8 mouse cellular contexts compared by ENCODE assay signal in genomic region chr8:4677265-4678217, GRCm38 (mm10).
DNase-seq lines count a peak whose midpoint lies in the region; ATAC-seq and TF ChIP-seq lines count a peak whose summit lies in the region.

No protein-coding gene starts in this region.

- H3K4me1 ChIP-seq in heart, embryonic 12.5 days (replicated peaks), result no peaks in the 10 kb centered on the region
- no peaks in the 10 kb centered on the region for H3K4me1 ChIP-seq in kidney, postnatal 0 days (replicated peaks; ENCODE audit: insufficient read depth, low read length)
- H3K4me1 ChIP-seq in liver, embryonic 11.5 days (replicated peaks; ENCODE audit: control insufficient read depth, insufficient read depth, low read length), result no peaks in the 10 kb centered on the region; the same call in 1 of the 2 replicates
- H3K4me1 ChIP-seq in stomach, embryonic 14.5 days (ENCODE audit: control insufficient read depth, insufficient read depth, low read length), result no peaks in the 10 kb centered on the region

- H3K9me3 ChIP-seq in heart, embryonic 12.5 days (replicated peaks), result peaks cover 18% of the 10 kb centered on the region
- H3K9me3 ChIP-seq in kidney, postnatal 0 days (replicated peaks; ENCODE audit: low read length), result no peaks in the 10 kb centered on the region
- peaks cover 9% of the 10 kb centered on the region for H3K9me3 ChIP-seq in liver, embryonic 11.5 days (ENCODE audit: control insufficient read depth, low read length)
- no peaks in the 10 kb centered on the region for H3K9me3 ChIP-seq in stomach, embryonic 14.5 days (ENCODE audit: control insufficient read depth, low read depth, low read length)

- DNase-seq in CD4-positive helper T cell, adult 2 months (ENCODE audit: low read depth, low spot score), result peak; percentile 99
- DNase-seq in brain, embryonic 18.5 days (ENCODE audit: low read depth, low spot score), result peak; percentile 99
- DNase-seq in kidney, postnatal 0 days (ENCODE audit: low spot score), result peak; percentile 100
- peak; percentile 98 for DNase-seq in liver, embryonic 11.5 days (ENCODE audit: low spot score)
- DNase-seq in naive thymus-derived CD4-positive, alpha-beta T cell, adult 2 months (ENCODE audit: low read depth), result peak; percentile 98

- H3K27me3 ChIP-seq in heart, embryonic 12.5 days (replicated peaks), result no peaks in the 10 kb centered on the region
- no peaks in the 10 kb centered on the region for H3K27me3 ChIP-seq in kidney, postnatal 0 days (ENCODE audit: insufficient read depth, low read length)
- H3K27me3 ChIP-seq in liver, embryonic 11.5 days (replicated peaks; ENCODE audit: control insufficient read depth, insufficient read depth, low read length), result no peaks in the 10 kb centered on the region
- no peaks in the 10 kb centered on the region for H3K27me3 ChIP-seq in stomach, embryonic 14.5 days (ENCODE audit: control insufficient read depth, insufficient read depth, low read length)

- ATAC-seq in erythroid progenitor cell, adult 5-6 weeks (replicated peaks; ENCODE audit: low FRiP score, poor library complexity, severe bottlenecking), result peak; percentile 91
- ATAC-seq in heart, embryonic 12.5 days (ENCODE audit: insufficient number of reproducible peaks, low FRiP score), result peak; percentile 97
- peak; percentile 95 for ATAC-seq in kidney, postnatal 0 days (replicated peaks; ENCODE audit: low FRiP score, low read depth)
- peak; percentile 93 for ATAC-seq in liver, embryonic 11.5 days (replicated peaks; ENCODE audit: low FRiP score)
- peak; percentile 94 for ATAC-seq in stomach, embryonic 14.5 days (ENCODE audit: insufficient number of reproducible peaks, insufficient read depth, low FRiP score, low read depth)

- WGBS in heart, embryonic 12.5 days, result under 1% methylated on average over 72 of the region's 72 CpGs
- under 1% methylated on average over 72 of the region's 72 CpGs for WGBS in kidney, postnatal 0 days
- WGBS in liver, embryonic 11.5 days, result under 1% methylated on average over 72 of the region's 72 CpGs
- WGBS in stomach, embryonic 14.5 days, result under 1% methylated on average over 72 of the region's 72 CpGs

- peak; percentile 41 for TF ChIP-seq CTCF in kidney, postnatal 0 days (IDR thresholded peaks at IDR 0.05; ENCODE audit: low read depth)

- H3K9ac ChIP-seq in heart, embryonic 12.5 days, result peak overlapping the region; percentile 69
- H3K9ac ChIP-seq in kidney, postnatal 0 days (ENCODE audit: low read depth, low read length), result peak overlapping the region; percentile 63
- H3K9ac ChIP-seq in liver, embryonic 11.5 days (ENCODE audit: low read depth, low read length), result peak overlapping the region; percentile 77
- H3K9ac ChIP-seq in stomach, embryonic 14.5 days (replicated peaks; ENCODE audit: low read depth, low read length), result peak overlapping the region; percentile 71

- H3K4me2 ChIP-seq in heart, embryonic 12.5 days, result peak overlapping the region; percentile 62
- H3K4me2 ChIP-seq in kidney, postnatal 0 days (ENCODE audit: low read length), result peak overlapping the region; percentile 56
- peak overlapping the region; percentile 71 for H3K4me2 ChIP-seq in liver, embryonic 11.5 days
- peak overlapping the region; percentile 50 for H3K4me2 ChIP-seq in stomach, embryonic 14.5 days (replicated peaks; ENCODE audit: low read depth, low read length)

- peak overlapping the region; percentile 91 for H3K27ac ChIP-seq in heart, embryonic 12.5 days (ENCODE audit: poor library complexity, severe bottlenecking)
- H3K27ac ChIP-seq in kidney, postnatal 0 days, result peak overlapping the region; percentile 96
- peak overlapping the region; percentile 95 for H3K27ac ChIP-seq in liver, embryonic 11.5 days (ENCODE audit: low read depth, low read length)
- peak overlapping the region; percentile 96 for H3K27ac ChIP-seq in stomach, embryonic 14.5 days (ENCODE audit: low read length)

- 0 out of 2 replicates have a peak, but pooled peaks cover 3% of the 10 kb centered on the region for H3K36me3 ChIP-seq in heart, embryonic 12.5 days
- no peaks in the 10 kb centered on the region for H3K36me3 ChIP-seq in kidney, postnatal 0 days (ENCODE audit: insufficient read depth, low read length)
- H3K36me3 ChIP-seq in liver, embryonic 11.5 days (ENCODE audit: control insufficient read depth, insufficient read depth, low read length), result no peaks in the 10 kb centered on the region
- H3K36me3 ChIP-seq in stomach, embryonic 14.5 days (ENCODE audit: control insufficient read depth, insufficient read depth, low read length), result no peaks in the 10 kb centered on the region

- H3K4me3 ChIP-seq in heart, embryonic 12.5 days, result peak overlapping the region; percentile 57
- H3K4me3 ChIP-seq in kidney, postnatal 0 days (replicated peaks; ENCODE audit: low read depth, low read length), result peak overlapping the region; percentile 58
- H3K4me3 ChIP-seq in liver, embryonic 11.5 days (ENCODE audit: low read depth, low read length), result peak overlapping the region; percentile 70
- peak overlapping the region; percentile 43 for H3K4me3 ChIP-seq in stomach, embryonic 14.5 days (ENCODE audit: low read depth, low read length)

Comparison
In these comparisons a context has a peak if more than half of its experiments do, and no peak if none do; other contexts are left out.
1. Peak in every context shown above with its lines: DNase-seq, ATAC-seq, H3K4me3 ChIP-seq and H3K27ac ChIP-seq.